Mouse (Mus musculus) ovary, postnatal 14 days (tissue): ENCODE results near the gene Specc1.

Experiments
- DNase-seq: peaks from one replicate; pipeline ENCODE4 v3.0.0; 2022; ENCODE audit warnings: low spot score

Gene Specc1

DNA sequence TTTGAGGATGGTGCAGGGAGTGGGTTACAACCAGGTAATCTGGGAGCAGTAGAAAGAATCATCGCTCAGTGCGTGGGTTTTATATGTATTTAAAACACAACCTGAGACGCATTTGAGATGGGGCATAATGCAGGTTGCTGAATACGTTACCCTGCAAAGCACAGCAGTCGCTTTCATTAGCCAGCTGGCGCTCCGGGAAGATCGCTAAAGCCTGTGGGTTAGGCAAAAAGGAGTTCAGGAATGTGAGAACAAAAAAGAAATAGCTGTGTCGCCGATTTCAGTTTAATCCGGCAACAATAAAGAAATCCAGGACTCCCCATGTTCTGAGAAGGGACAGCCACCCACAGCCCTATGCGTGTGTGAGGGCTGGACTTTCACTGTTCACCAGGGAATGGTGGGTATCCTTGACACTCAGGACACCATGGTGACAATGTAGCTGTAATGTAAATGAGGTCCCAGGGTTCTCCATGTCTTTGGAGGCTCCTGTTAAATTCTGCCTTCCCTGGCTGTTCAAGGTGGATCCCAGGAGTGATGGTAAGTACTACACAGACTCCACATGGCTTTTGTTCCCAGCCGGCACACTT lies 58.6 kb downstream of the Specc1 start:
- DNase-seq, result no peak

GRCm38 (mm10) chr11:62016985-62017384 lies 60.4 kb downstream of the Specc1 start:
- no peak for DNase-seq

DNA sequence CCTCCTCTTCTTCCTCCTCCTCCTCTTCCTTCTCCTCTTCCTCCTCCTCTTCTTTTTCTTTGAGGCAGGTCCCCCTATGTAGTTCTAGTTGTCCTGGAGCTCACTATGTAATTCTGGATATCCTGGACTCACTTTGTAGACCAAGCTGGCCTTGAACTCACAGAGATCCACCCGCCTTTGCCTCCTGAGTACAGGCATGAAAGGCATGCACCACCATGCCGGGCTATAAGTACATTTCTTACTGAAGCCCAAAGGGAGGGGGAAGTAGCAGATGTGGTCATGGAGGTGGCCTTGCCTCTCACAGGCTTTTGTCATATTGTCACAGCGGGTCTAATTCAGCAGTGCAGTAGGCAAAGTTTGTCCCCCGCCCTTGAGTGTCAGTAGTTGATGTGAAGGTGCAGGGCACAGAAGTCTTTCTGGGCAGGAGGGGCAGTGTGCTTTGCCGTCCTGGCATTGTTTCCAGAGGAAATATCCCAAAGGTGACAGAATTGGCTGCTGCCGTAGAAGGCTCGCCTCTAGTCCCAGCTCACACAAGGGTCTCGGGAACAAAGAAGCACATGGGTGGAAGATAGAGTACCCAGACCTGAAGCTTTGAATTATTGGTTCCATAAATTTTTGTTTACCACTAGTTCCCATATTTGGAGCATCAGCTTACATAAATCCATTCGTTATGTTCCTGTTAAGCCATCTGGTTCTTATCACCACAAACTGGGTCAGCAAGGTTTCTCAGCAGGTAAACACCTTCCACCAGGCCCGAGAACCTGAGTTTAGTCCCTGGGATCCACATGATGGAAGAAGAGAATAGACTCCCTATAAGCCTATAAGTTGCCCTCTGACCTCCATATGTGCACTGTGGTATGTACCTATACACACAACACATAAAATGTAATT lies 62.0 kb downstream of the Specc1 start:
- no peak for DNase-seq

DNA sequence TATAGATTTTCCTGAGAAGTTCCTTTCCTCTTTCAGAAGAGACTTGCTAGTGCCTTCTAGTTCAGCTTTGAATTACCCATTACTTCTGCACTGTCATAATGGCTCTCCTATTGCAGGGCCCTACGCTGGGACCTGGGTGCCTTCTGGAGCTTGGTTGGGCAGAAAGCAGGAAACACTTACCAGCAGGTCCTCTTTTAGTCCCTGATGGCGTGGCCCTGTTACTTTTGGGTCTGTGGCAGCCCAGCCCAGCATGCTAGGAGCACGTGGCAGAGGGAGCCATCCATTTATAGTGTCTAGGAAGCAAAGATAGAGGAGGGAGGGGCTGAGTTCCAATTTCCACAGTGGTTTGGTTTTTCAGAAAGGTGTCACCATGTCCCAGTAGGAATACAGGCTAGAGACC lies 63.3 kb downstream of the Specc1 start:
- no peak for DNase-seq

- DNase-seq, result no peak
These were observed 64.3 kb downstream of the Specc1 start for GRCm38 (mm10) chr11:62020898-62021297.

GRCm38 (mm10) chr11:62022105-62022504 lies 65.5 kb downstream of the Specc1 start:
- DNase-seq, result no peak

DNA sequence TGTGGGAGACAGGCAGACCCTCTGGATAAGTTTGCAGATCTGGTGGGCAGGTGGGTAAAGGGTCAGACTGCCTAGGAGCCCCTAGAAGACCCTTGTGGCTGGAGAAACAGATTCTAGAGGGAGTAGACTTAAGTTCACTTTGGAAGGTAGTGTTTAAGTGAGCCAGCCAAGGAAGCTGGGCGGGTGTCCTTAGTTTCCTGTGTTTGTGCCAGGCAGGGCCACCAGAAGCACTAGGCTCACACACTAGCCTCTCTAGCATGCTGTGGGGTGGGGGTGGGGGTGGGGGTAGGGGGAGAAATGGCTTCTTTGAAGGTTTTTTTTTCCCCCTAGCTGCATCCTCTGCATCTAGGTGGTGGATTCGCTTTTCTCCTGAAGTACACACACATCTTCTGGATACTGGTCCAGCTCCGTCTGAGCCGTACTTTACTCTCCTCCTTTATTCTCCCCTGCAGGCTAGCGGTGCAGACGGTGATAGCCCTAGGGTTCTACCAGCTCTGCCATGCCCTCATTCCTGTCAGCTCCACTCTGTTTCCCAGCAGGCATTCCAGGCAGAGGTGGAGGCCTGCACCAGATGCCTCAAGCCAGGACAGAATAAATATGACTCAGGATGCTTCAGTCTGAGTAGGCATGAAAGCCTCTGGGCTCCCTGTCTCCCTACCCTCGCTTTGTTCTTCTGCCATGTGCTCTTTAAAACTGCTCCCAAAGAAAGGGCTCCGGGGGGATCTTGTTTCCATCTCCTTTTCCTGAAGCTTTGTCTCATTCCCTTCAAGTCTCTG lies 66.3 kb downstream of the Specc1 start:
- DNase-seq, result no peak

GRCm38 (mm10) chr11:62023494-62024233 lies 67.1 kb downstream of the Specc1 start:
- DNase-seq, result no peak

- DNase-seq, result no peak
These were observed 67.7 kb downstream of the Specc1 start for GRCm38 (mm10) chr11:62024234-62024601.

DNA sequence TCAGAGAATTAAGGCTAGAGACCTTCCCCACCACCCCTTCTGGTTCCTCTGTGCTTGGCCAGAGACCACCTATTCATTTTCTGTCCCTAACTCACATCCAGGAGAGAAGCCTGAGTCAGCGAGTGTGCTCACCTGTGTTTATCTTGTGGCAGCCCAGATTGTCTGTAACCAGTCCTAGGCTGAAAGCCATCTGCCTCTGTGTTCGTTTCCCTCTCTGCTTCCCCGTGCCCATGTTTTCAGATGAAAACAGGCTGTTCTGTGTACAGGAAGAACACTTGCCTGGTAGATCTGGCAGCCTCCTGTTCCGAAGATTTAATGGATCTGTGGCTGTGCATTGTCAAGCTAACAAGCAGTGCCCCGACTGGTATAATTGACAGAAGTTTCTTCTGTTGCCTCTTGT lies 68.4 kb downstream of the Specc1 start:
- DNase-seq, result no peak

- no peak for DNase-seq
These were observed 69.2 kb downstream of the Specc1 start for GRCm38 (mm10) chr11:62025770-62026169.

DNA sequence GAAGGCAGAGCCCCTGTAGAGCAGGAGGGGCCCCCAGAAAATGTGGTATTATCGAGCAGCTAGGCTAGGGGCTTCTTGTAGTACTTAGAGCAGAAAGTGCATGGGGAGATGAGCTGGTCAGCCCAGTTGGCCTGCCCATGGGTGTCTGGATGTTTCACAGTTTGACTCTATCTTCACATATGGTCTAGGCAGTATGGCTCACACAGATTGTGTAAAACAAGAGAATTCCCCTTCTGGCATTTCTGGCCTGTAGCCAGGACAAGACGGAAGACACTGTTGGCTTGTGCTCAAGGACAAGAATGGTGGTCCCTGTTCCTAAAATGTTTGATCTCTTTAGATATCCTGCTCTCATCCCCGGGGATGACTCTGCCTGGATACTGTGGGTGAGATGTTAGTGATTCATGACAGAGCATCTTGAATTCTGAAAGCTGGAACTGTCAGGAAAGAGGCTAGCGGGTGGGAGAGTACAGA lies 69.8 kb downstream of the Specc1 start:
- no peak for DNase-seq

DNA sequence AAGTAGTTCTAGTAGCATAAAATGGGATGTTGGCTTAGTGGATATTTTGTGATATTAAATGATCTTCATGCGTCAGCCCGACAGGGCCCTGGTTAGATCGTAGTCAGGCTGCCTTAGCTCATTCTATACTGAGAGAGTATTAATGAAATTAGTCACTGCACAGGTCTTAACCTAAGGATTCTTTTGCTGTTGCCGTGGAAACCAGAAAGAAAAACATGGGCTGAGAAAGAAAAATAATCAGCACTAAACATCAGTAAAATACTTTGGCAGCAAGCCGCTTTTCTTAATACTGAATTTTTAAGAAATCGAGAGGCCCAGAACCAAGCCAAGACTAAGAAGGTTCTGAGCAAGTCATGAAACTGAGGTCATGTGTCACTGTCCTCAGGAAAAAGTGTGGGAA lies 70.7 kb downstream of the Specc1 start:
- no peak for DNase-seq

- DNase-seq, result no peak
These were observed 71.1 kb downstream of the Specc1 start for GRCm38 (mm10) chr11:62027705-62028104.

- no peak for DNase-seq
These were observed 72.6 kb downstream of the Specc1 start for GRCm38 (mm10) chr11:62029171-62029570.

DNA sequence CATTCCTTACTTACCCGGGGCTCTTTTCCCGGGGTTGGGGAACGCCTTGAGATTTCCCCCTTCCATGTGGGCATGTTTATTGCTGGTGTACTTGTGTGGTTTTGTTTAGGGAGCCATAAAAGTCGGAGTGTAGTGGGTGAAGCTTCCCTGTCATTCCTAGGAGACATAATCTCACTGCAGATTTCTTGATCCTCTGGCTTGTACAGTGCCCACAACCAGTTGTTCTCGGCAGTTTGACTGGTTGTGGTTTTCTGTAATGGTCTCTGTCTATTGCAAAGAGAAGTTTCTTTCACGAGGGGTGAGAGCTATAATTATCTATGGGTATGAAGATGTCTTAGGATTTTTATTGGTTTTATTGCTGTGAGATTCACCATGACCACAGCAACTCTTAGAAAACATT lies 78.0 kb downstream of the Specc1 start:
- no peak for DNase-seq

- no peak for DNase-seq
These were observed 78.7 kb downstream of the Specc1 start for GRCm38 (mm10) chr11:62035220-62035619.

GRCm38 (mm10) chr11:62040122-62040521 lies 83.6 kb downstream of the Specc1 start:
- no peak for DNase-seq

DNA sequence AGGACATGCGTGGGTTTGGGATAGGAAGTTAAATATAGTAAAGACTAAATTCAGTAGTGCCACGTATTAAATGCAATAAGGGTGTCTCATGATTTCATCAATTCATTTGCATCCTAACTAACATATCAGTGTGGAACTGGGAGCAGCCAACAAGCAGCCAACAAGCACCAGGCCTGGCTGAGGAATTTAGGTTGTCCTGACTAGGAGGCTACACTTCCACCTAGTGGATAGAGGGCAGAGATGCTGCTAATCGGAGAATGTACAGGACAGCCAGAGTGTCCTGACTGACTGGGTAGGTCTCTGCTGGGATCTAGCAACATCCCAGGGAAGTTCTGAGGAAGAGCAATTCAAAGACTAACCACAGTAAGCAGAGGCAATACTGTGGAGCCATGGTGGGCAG lies 88.1 kb downstream of the Specc1 start:
- no peak for DNase-seq

DNA sequence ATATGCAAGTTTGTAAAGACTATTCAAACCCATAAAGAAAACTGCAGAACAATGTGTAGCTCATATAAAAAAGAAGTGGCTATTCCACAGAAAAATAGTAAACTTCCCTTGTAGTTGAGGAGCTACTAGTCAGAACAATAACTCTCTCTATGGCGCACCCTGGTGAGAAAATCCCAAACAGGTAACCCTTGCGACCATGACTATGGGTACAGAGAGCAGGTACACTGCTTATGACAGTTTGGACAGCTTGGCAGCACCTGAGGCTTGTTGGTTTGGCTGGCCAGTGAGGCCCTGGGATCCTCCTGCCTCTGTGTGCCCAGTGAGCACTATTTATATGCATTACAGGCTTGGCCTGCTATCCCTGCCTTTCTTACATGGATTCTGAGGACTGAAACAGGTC lies 89.4 kb downstream of the Specc1 start:
- DNase-seq, result no peak

DNA sequence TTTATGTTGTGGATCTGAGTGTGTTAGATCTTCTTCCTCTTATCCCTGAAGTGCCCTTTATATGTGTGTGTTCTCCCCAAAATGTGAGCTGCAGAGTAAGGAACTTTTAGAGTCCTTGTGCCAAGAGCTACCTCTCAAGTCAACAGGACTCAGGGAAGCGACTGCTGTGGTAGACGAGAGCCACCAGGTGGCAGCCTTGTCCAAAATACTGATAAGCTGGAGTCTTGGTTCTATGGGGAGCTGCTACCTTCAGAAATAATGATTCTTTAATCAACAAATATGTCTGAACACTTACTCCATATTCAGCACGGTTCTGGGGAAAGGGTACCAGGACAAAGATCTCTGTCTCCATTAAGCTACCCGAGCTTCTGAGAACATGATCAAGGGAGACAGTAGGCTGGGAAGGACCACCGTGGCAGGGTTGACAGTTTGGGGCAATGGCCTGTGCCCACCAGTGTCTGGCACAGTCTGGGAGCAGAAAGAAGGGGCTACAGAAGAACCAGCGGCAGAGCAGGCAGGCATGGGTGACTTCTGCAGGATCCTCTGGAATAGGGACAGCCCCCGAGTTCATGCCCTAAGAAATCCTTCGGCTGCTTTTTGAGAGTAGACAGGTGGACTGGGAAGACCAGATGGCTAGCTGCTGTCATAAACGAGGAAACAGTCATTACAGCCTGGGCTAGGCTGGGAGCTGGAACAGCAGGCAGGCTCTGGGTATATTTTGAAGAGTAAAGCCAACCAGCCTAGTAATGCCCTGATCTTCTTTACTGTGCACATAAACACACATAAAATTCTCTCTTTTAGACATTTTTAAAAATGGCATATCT lies 91.5 kb downstream of the Specc1 start:
- DNase-seq, result peak; percentile 49
